Mouse (Mus musculus) activated CD4-positive, CD25-positive, alpha-beta regulatory T cell, adult 9 weeks (primary cell): Measurements from ENCODE around the gene Asdurf. TPM values are rescaled to one million over a fixed set of nuclear protein-coding genes. Genes with fewer than 3 reads are reported as not detected.

Experiments used
- polyA plus RNA-seq: library from polyadenylated mRNA; unstranded; fragments of 100-300 nt; shearing (Covaris generic); gene quantifications from one replicate; pipeline ENCODE4 v1.2.1, GENCODE M21; 2017

Asdurf gene
- polyA plus RNA-seq: not detected

GRCm38 (mm10) chr1:53352327-53353261 lies at the start of gene Asdurf, which contains the start of the genes Gm28551 and Asnsd1:
Gene Asdurf (minus strand): TSS chr1:53352619.
Gene Gm28551 (minus strand): TSS chr1:53352667.
Gene Asnsd1 (minus strand): TSS chr1:53352752.

DNA sequence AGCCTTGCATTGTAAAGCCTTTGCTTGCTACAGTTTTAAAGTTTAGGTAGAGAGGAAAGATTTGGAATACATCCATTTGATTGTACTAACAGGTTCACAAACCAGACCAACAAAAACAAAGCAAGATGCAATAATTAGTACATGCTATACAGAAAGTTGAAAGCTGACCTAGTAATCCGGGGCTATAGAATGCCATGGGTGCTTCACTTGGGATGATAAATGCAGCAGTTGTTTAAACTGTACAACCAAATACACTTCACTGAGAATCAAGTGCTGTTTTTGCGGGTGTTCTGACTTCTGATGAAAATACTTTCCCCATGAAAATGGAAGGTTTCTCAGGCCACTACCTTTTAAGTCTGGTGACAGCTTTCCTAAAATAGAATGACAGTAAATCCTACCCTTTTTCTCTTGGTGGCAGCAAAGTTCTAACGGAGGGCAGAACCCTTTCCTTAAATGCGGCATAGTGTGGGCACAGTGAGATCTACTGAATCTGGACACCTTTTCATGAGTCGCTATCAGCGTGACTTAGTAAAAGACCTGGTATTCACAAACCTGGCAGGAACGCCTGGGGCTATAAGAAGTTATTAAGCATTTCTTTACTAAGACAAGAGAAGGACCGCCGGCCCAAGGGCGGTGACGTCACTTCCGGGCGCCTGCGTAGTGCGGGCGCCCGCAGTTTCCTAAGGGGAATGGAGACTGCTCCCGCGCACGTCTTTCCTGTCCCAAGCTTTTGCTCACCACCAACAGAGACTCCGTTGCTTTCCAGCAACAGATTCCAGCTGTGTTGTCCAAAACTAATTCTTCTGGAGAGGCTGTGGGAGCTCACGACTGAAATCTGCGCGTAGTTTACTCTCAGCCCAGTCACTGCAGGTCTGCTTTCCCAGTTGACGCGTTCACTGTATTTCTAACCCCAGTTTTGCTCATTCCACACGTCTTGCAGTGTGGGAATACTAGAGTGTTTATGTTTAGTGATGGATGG lies 39.1 kb downstream of the Asdurf start, which contains the start of gene Osgepl1:
TSS of gene Osgepl1 (plus strand) at position 636 of the 979 bp plus-strand sequence.

Other genes starting within 250 kb of the Asdurf start
- gene 1700019A02Rik, start 165.0 kb downstream of the Asdurf start, polyA plus RNA-seq: not detected
- gene Pms1, start 55.6 kb downstream of the Asdurf start, polyA plus RNA-seq: 30.1 TPM
- 87.6 TPM for gene Ormdl1, start 55.5 kb downstream of the Asdurf start, polyA plus RNA-seq
- gene Gm28778, start 55.5 kb downstream of the Asdurf start, polyA plus RNA-seq: not detected
- 18.1 TPM for gene Osgepl1, start 39.0 kb downstream of the Asdurf start, polyA plus RNA-seq
- 0.17 TPM for gene Gm28551, start within 50 bp of the Asdurf start, polyA plus RNA-seq
- gene Asnsd1, start 133 bp upstream of the Asdurf start, polyA plus RNA-seq: 59.8 TPM